In genomic region chr9:32694916-32695490, GRCm38 (mm10) we compare ENCODE assay signal across 8 mouse cellular contexts. TPM values are rescaled to one million over a fixed set of nuclear protein-coding genes. Genes with fewer than 3 reads are reported as not detected.
A peak's percentile ranks its signal among the peaks of the same experiment; 100 is the strongest.
DNase-seq lines count a peak whose midpoint lies in the region; ATAC-seq and TF ChIP-seq lines count a peak whose summit lies in the region.

No protein-coding gene starts in this region.

- no peaks in the 10 kb centered on the region for H3K79me2 ChIP-seq in heart, adult 2 months (replicated peaks; ENCODE audit: control insufficient read depth, insufficient read depth, low read length)

- H3K4me2 ChIP-seq in liver, embryonic 12.5 days = peak overlapping the region; percentile 95
- H3K4me2 ChIP-seq in stomach, embryonic 16.5 days (ENCODE audit: low read depth, low read length) = peak overlapping the region; percentile 78

- no peaks in the 10 kb centered on the region for H3K9me3 ChIP-seq in liver, embryonic 12.5 days (replicated peaks)
- no peaks in the 10 kb centered on the region for H3K9me3 ChIP-seq in stomach, embryonic 16.5 days (replicated peaks; ENCODE audit: control insufficient read depth, low read length)

- 24% methylated on average over 4 of the region's 4 CpGs for WGBS in heart, adult 2 months
- WGBS in thymus, adult 2 months = 17% methylated on average over 4 of the region's 4 CpGs
- 41% methylated on average over 4 of the region's 4 CpGs for WGBS in liver, embryonic 12.5 days (ENCODE audit: insufficient replicate concordance)
- WGBS in stomach, embryonic 16.5 days = 52% methylated on average over 4 of the region's 4 CpGs

- intact Hi-C loops in heart, adult 2 months (cut with DNase I) = loop anchor here (1.0 to 10.0 kb wide), 4 partner anchors 23 to 290 kb away; partner anchors contain the start of gene Ets1

- H3K9ac ChIP-seq in heart, adult 2 months (ENCODE audit: low read depth, low read length) = peak overlapping the region; percentile 85
- peak overlapping the region; percentile 76 for H3K9ac ChIP-seq in liver, embryonic 12.5 days
- peak overlapping the region; percentile 76 for H3K9ac ChIP-seq in stomach, embryonic 16.5 days (ENCODE audit: low read length)

- peak overlapping the region; percentile 88 for H3K4me3 ChIP-seq in heart, adult 2 months
- peak overlapping the region; percentile 85 for H3K4me3 ChIP-seq in thymus, adult 2 months (ENCODE audit: control insufficient read depth, insufficient read depth, low read length)
- peak overlapping the region; percentile 71 for H3K4me3 ChIP-seq in liver, embryonic 12.5 days
- peak overlapping the region; percentile 60 for H3K4me3 ChIP-seq in stomach, embryonic 16.5 days (replicated peaks; ENCODE audit: low read length)

- peaks cover 14% of the 10 kb centered on the region for H3K4me1 ChIP-seq in heart, adult 2 months (ENCODE audit: control insufficient read depth, insufficient read depth, low read length)
- peaks cover 9% of the 10 kb centered on the region for H3K4me1 ChIP-seq in thymus, adult 2 months (replicated peaks; ENCODE audit: control insufficient read depth, insufficient read depth, low read length)
- H3K4me1 ChIP-seq in liver, embryonic 12.5 days = peaks cover 16% of the 10 kb centered on the region
- peaks cover 12% of the 10 kb centered on the region; the same call in 1 of the 2 replicates for H3K4me1 ChIP-seq in stomach, embryonic 16.5 days (ENCODE audit: control insufficient read depth, insufficient read depth, low read length)

- H3K36me3 ChIP-seq in heart, adult 2 months (ENCODE audit: control insufficient read depth, insufficient read depth, low read length) = peaks cover 16% of the 10 kb centered on the region
- peaks cover 16% of the 10 kb centered on the region for H3K36me3 ChIP-seq in thymus, adult 2 months (ENCODE audit: control insufficient read depth, insufficient read depth, low read length)
- H3K36me3 ChIP-seq in liver, embryonic 12.5 days = no peaks in the 10 kb centered on the region
- H3K36me3 ChIP-seq in stomach, embryonic 16.5 days (ENCODE audit: control insufficient read depth, insufficient read depth, low read length) = no peaks in the 10 kb centered on the region

- no peak for DNase-seq in heart, adult 2 months
- no peak for DNase-seq in heart, adult 11 months
- no peak for DNase-seq in thymus, adult 2 months
- DNase-seq in thymus, postnatal 36 days = no peak
- no peak for DNase-seq in right cerebral cortex, postnatal 10 days (ENCODE audit: low spot score in 2 of 2)
- DNase-seq in cerebellum, postnatal 36 days = no peak

- ATAC-seq in liver, embryonic 12.5 days = no peak
- no peak for ATAC-seq in stomach, embryonic 16.5 days (ENCODE audit: insufficient read depth, low FRiP score)

- TF ChIP-seq EP300 in heart, adult 2 months (IDR thresholded peaks at IDR 0.05; ENCODE audit: insufficient read depth, low read depth, low read length) = no peak

- H3K27ac ChIP-seq in heart, adult 2 months = peak overlapping the region; percentile 99
- H3K27ac ChIP-seq in thymus, adult 2 months (ENCODE audit: control insufficient read depth, insufficient read depth, low read length) = peak overlapping the region; percentile 48
- no peak overlapping the region for H3K27ac ChIP-seq in liver, embryonic 12.5 days
- H3K27ac ChIP-seq in stomach, embryonic 16.5 days (ENCODE audit: low read length) = peak overlapping the region; percentile 45; the same call in 1 of the 2 replicates

- TF ChIP-seq POLR2A in heart, adult 2 months (IDR thresholded peaks at IDR 0.05; ENCODE audit: insufficient read depth, low read depth, low read length) = no peak
- no peak for TF ChIP-seq POLR2A in thymus, adult 2 months (IDR thresholded peaks at IDR 0.05; ENCODE audit: control insufficient read depth, extremely low read depth, insufficient read depth, low read length, poor library complexity)

- no peak for TF ChIP-seq CTCF in heart, adult 2 months (IDR thresholded peaks at IDR 0.05)
- no peak for TF ChIP-seq CTCF in thymus, adult 2 months (IDR thresholded peaks at IDR 0.05; ENCODE audit: borderline replicate concordance, control insufficient read depth, extremely low read depth, insufficient read depth, low read length, poor library complexity)

- no peaks in the 10 kb centered on the region for H3K27me3 ChIP-seq in heart, adult 2 months (ENCODE audit: control insufficient read depth, insufficient read depth, low read length)
- no peaks in the 10 kb centered on the region for H3K27me3 ChIP-seq in thymus, adult 2 months (ENCODE audit: control insufficient read depth, insufficient read depth, low read length)
- peaks cover 38% of the 10 kb centered on the region for H3K27me3 ChIP-seq in liver, embryonic 12.5 days (replicated peaks)
- no peaks in the 10 kb centered on the region; the same call in 1 of the 2 replicates for H3K27me3 ChIP-seq in stomach, embryonic 16.5 days (ENCODE audit: control insufficient read depth, insufficient read depth, low read length)

RNA-seq across cellular contexts. Expression of gene Ets1, which starts 59.0 kb away (rescaled TPM):
- total RNA-seq in heart, adult 2 months (2021) = 10 to 100 TPM; 40.7 to 48.7 TPM
- polyA plus RNA-seq in heart, adult 2 months (2012; rRNA removed) = 22.6 and 39.6 TPM in 2 replicates
- 272 and 400 TPM in 2 replicates for polyA plus RNA-seq in thymus, adult 2 months (2012; rRNA removed)
- 24.2 and 25.4 TPM in 2 replicates for polyA plus RNA-seq in liver, embryonic 12.5 days (2016; fragmentation: Nextera tagmentation; extraction: Ambion mirVana)
- polyA plus RNA-seq in stomach, embryonic 16.5 days (2015; fragmentation: Nextera tagmentation; extraction: Ambion mirVana) = 36.0 and 43.7 TPM in 2 replicates
